Mouse (Mus musculus) embryonic facial prominence, embryonic 11.5 days (tissue): Measurements from ENCODE around the gene Bbs5. TPM values are rescaled to one million over a fixed set of nuclear protein-coding genes. Genes with fewer than 3 reads are reported as not detected.

Experiments used
- ATAC-seq: fragments of 200-750 bp; cut with Nextera tagmentation; replicated peaks from 2 replicates; pipeline ENCODE4 v1.8.0; 2017; ENCODE audit warnings: low read depth; ENCODE audit not compliant: insufficient number of reproducible peaks, low FRiP score, low TSS enrichment
- DNase-seq: peaks from one replicate; pipeline ENCODE4 v3.0.0-alpha.2; 2015; ENCODE audit warnings: low spot score
- H3K27ac ChIP-seq: fragments of 300-500 bp; sonication (generic); replicated peaks from 2 replicates; pipeline ENCODE4 v1.5.1; 2014; ENCODE audit warnings: mild to moderate bottlenecking, low read depth, low read length, control low read depth
- H3K27me3 ChIP-seq: fragments of 300-500 bp; sonication (generic); 2 replicates; pipeline ENCODE4 v1.6.1; 2014; ENCODE audit warnings: mild to moderate bottlenecking, low read length, moderate library complexity, mixed read lengths; ENCODE audit not compliant: control insufficient read depth, insufficient read depth
- H3K36me3 ChIP-seq: fragments of 300-500 bp; sonication (generic); replicated peaks from 2 replicates; pipeline ENCODE4 v1.6.1; 2014; ENCODE audit warnings: low read depth, mild to moderate bottlenecking, low read length, moderate library complexity, mixed read lengths; ENCODE audit not compliant: control insufficient read depth, insufficient read depth
- H3K4me1 ChIP-seq: fragments of 300-500 bp; sonication (generic); 2 replicates; pipeline ENCODE4 v1.6.1; 2014; ENCODE audit warnings: low read length, mixed read lengths; ENCODE audit not compliant: control insufficient read depth, insufficient read depth
- H3K4me2 ChIP-seq: fragments of 300-500 bp; sonication (generic); 2 replicates; pipeline ENCODE4 v1.6.1; 2014; ENCODE audit warnings: low read depth, mild to moderate bottlenecking, control low read depth, low read length, moderate library complexity
- H3K4me3 ChIP-seq: fragments of 300-500 bp; sonication (generic); 2 replicates; pipeline ENCODE4 v1.5.1; 2014; ENCODE audit warnings: low read depth, low read length, control low read depth
- H3K9ac ChIP-seq: fragments of 300-500 bp; sonication (generic); replicated peaks from 2 replicates; pipeline ENCODE4 v1.6.1; 2014; ENCODE audit warnings: mild to moderate bottlenecking, control low read depth, low read length
- H3K9me3 ChIP-seq: fragments of 300-500 bp; sonication (generic); replicated peaks from 2 replicates; pipeline ENCODE4 v1.6.1; 2016; ENCODE audit warnings: mild to moderate bottlenecking, low read length, inconsistent platforms, mixed read lengths; ENCODE audit not compliant: control insufficient read depth
- WGBS: fragments of 180-500 bp; shearing (Covaris S2); extraction: QIAGEN DNeasy Blood & Tissue Kit; methylation state at CpG from one replicate; pipeline ENCODE4 v1.1.7; 2014; 5-methylcytosine and 5-hydroxymethylcytosine counted together
- polyA plus RNA-seq: library from polyadenylated mRNA; unstranded; fragments of >200 nt; fragmentation: Nextera tagmentation; extraction: Ambion mirVana; gene quantifications from 2 replicates; pipeline ENCODE4 v1.2.1, GENCODE M21; 2014

The Bbs5 gene
- polyA plus RNA-seq = 19.9 and 21.4 TPM in 2 replicates

DNA sequence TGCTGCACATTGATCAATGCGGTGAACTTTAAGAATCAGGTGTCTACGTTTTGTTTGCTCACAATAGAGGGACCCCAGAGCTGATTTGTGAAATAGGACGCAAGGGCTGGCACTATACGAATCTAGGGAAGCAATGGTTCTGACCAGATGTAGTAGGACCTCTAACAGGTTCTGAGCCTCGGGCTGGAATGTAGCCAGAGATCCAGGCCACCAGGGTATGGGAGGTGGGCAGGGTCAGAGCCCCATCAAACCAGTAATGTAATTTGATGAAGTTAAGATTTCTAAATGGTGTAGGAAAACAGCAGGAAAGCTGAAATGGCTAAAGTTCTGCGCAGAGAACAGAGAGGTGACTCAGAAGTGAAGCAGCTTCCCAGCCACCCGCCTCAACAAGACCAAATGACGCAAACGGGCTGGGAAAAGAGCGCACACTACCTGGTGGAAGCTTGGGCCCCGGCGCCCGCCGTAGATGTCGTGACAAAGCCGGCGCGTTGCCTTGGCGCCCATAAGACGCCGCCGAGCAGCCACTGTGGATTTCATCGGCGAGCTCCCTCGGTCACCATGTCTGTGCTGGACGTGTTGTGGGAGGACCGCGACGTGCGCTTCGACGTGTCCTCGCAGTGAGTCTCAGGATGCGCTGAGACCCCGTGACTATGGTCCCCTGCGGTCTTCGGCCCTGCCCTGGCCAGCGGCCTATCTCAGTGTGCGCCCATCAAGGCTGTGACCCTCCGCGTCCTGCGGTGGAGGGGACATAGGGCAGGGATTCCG, at the start of gene Bbs5:
TSS of gene Bbs5 (plus strand) at position 446 of the 765 bp plus-strand sequence.
- no peak within 1 kb of the TSS for H3K27ac ChIP-seq

GRCm38 (mm10) chr2:69603726-69604393, 43.1 kb upstream of the Bbs5 start:
- ATAC-seq (no peak), DNase-seq (no peak)
- Histone ChIP-seq H3K4me2 (no peak overlapping the region), H3K4me1 (no peaks in the 10 kb centered on the region), H3K9me3 (no peaks in the 10 kb centered on the region), H3K9ac (no peak overlapping the region), H3K27me3 (no peaks in the 10 kb centered on the region), H3K4me3 (no peak overlapping the region), H3K27ac (no peak overlapping the region), H3K36me3 (no peaks in the 10 kb centered on the region)
- WGBS = 92% methylated on average over 7 of the region's 7 CpGs

More for the DNA sequence above, at the start of gene Bbs5:
- H3K4me3 ChIP-seq = peak within 1 kb of the TSS; percentile 76
- no peaks in the 10 kb centered on the region for H3K27me3 ChIP-seq
- peak within 1 kb of the TSS; percentile 63 for H3K9ac ChIP-seq
- peak; percentile 93 for ATAC-seq
- no peaks in the 10 kb centered on the region for H3K36me3 ChIP-seq
- no peaks in the 10 kb centered on the region for H3K9me3 ChIP-seq
- peak within 1 kb of the TSS; percentile 44 for H3K4me2 ChIP-seq
- H3K4me1 ChIP-seq = no peaks in the 10 kb centered on the region
- DNase-seq = peak; percentile 92
- WGBS = 3% methylated on average over 43 of the region's 43 CpGs

GRCm38 (mm10) chr2:69606621-69607020, 40.4 kb upstream of the Bbs5 start:
- WGBS = 85% methylated on average over 3 of the region's 3 CpGs
- H3K27ac ChIP-seq = no peak overlapping the region
- DNase-seq = no peak
- no peak overlapping the region for H3K4me3 ChIP-seq
- H3K4me2 ChIP-seq = no peak overlapping the region
- no peaks in the 10 kb centered on the region for H3K9me3 ChIP-seq
- ATAC-seq = no peak
- no peaks in the 10 kb centered on the region for H3K4me1 ChIP-seq
- H3K27me3 ChIP-seq = no peaks in the 10 kb centered on the region
- no peak overlapping the region for H3K9ac ChIP-seq
- H3K36me3 ChIP-seq = no peaks in the 10 kb centered on the region

DNA sequence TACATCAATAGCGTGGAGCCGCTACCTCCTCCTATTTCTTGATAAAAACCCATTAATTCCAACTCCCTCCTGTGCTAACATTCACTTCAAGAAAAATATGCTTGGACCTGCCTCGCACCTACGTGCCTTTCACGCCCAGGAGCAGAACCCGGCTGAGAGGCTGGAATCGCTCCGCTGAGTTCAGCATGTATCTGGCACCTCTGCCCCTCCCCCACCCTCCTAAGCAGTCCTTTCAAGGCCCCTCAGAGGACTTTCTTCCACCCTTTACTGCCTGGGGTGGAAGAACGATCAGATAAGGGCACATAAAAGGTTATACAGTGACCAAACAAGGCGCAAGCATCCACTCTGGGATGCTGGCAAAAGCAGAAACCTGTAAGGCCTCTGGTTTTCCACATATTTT, 34.7 kb upstream of the Bbs5 start:
- Histone ChIP-seq H3K27ac (no peak overlapping the region), H3K4me1 (no peaks in the 10 kb centered on the region), H3K4me2 (no peak overlapping the region), H3K27me3 (no peaks in the 10 kb centered on the region), H3K9me3 (no peaks in the 10 kb centered on the region), H3K9ac (no peak overlapping the region), H3K4me3 (no peak overlapping the region), H3K36me3 (no peaks in the 10 kb centered on the region)
- ATAC-seq (no peak), DNase-seq (peak; percentile 55)
- WGBS = 9% methylated on average over 10 of the region's 10 CpGs

GRCm38 (mm10) chr2:69612716-69613115, 34.3 kb upstream of the Bbs5 start:
- Histone ChIP-seq H3K36me3 (no peaks in the 10 kb centered on the region), H3K4me3 (no peak overlapping the region), H3K27ac (no peak overlapping the region), H3K4me1 (no peaks in the 10 kb centered on the region), H3K4me2 (no peak overlapping the region), H3K9me3 (no peaks in the 10 kb centered on the region), H3K27me3 (no peaks in the 10 kb centered on the region), H3K9ac (no peak overlapping the region)
- no peak for DNase-seq
- WGBS = 60% methylated on average over 9 of the region's 9 CpGs
- no peak for ATAC-seq

GRCm38 (mm10) chr2:69613237-69613636, 33.7 kb upstream of the Bbs5 start:
- Histone ChIP-seq H3K27me3 (no peaks in the 10 kb centered on the region), H3K4me3 (no peak overlapping the region), H3K9ac (no peak overlapping the region), H3K9me3 (no peaks in the 10 kb centered on the region), H3K27ac (no peak overlapping the region), H3K4me1 (no peaks in the 10 kb centered on the region), H3K4me2 (no peak overlapping the region), H3K36me3 (no peaks in the 10 kb centered on the region)
- 82% methylated on average over 4 of the region's 4 CpGs for WGBS
- DNase-seq (peak; percentile 39), ATAC-seq (no peak)

GRCm38 (mm10) chr2:69618336-69618735, 28.6 kb upstream of the Bbs5 start:
- DNase-seq = no peak
- Histone ChIP-seq H3K9me3 (no peaks in the 10 kb centered on the region), H3K27ac (no peak overlapping the region), H3K4me2 (no peak overlapping the region), H3K4me1 (no peaks in the 10 kb centered on the region), H3K9ac (no peak overlapping the region), H3K4me3 (no peak overlapping the region), H3K27me3 (no peaks in the 10 kb centered on the region), H3K36me3 (no peaks in the 10 kb centered on the region)
- ATAC-seq = no peak

- H3K9ac ChIP-seq = no peak overlapping the region
- no peaks in the 10 kb centered on the region for H3K4me1 ChIP-seq
- no peak overlapping the region for H3K4me3 ChIP-seq
- no peaks in the 10 kb centered on the region for H3K36me3 ChIP-seq
- no peak overlapping the region for H3K27ac ChIP-seq
- no peaks in the 10 kb centered on the region for H3K9me3 ChIP-seq
- ATAC-seq (no peak), DNase-seq (no peak)
- no peak overlapping the region for H3K4me2 ChIP-seq
- no peaks in the 10 kb centered on the region for H3K27me3 ChIP-seq
Observed at GRCm38 (mm10) chr2:69619286-69619685, 27.7 kb upstream of the Bbs5 start.
